Mouse (Mus musculus) liver, embryonic 14.5 days (tissue): ENCODE data around the gene Mrps18c. TPM values are rescaled to one million over a fixed set of nuclear protein-coding genes. Genes with fewer than 3 reads are reported as not detected.

Source experiments
- ATAC-seq: fragments of 200-750 bp; cut with Nextera tagmentation; 2 replicates; pipeline ENCODE4 v1.8.0; 2017; ENCODE audit warnings: moderate number of reproducible peaks, mild to moderate bottlenecking, moderate library complexity; ENCODE audit not compliant: insufficient read depth
- DNase-seq, 3 experiments: peaks; one replicate each; pipeline ENCODE4 v3.0.0-alpha.2; 2012 to 2013; ENCODE audit warnings: low read depth in 3 of 3, low spot score in 3 of 3
- H3K27ac ChIP-seq: fragments of 300-500 bp; sonication (generic); 2 replicates; pipeline ENCODE4 v1.5.1; 2014; ENCODE audit warnings: moderate library complexity, mild to moderate bottlenecking, control low read depth, inconsistent platforms
- H3K27me3 ChIP-seq: fragments of 300-500 bp; sonication (generic); 2 replicates; pipeline ENCODE4 v1.6.1; 2014; ENCODE audit warnings: mild to moderate bottlenecking, low read length, moderate library complexity; ENCODE audit not compliant: control insufficient read depth, insufficient read depth
- H3K36me3 ChIP-seq: fragments of 300-500 bp; sonication (generic); replicated peaks from 2 replicates; pipeline ENCODE4 v1.6.1; 2014; ENCODE audit warnings: low read depth; ENCODE audit not compliant: control insufficient read depth, insufficient read depth
- H3K4me1 ChIP-seq, 2 experiments: fragments of 200-500 bp in 1 of 2; fragments of 300-500 bp in 1 of 2; sonication (generic) in 1 of 2; replicated peaks; 2 replicates each; pipeline ENCODE4 v1.6.1; 2012 to 2014; ENCODE audit warnings: antibody characterized with exemption in 1 of 2, inconsistent platforms in 1 of 2, low read length in 1 of 2; ENCODE audit not compliant: control insufficient read depth in 2 of 2, insufficient read depth in 2 of 2
- H3K4me2 ChIP-seq: fragments of 300-500 bp; sonication (generic); 2 replicates; pipeline ENCODE4 v1.6.1; 2014; ENCODE audit warnings: low read depth, mild to moderate bottlenecking, control low read depth, moderate library complexity
- H3K4me3 ChIP-seq, 2 experiments: fragments of 200-500 bp in 1 of 2; fragments of 300-500 bp in 1 of 2; sonication (generic) in 1 of 2; 2 replicates each; pipeline ENCODE4 v1.5.1; 2012 to 2014; ENCODE audit warnings: low read depth in 2 of 2, low read length in 2 of 2, mild to moderate bottlenecking in 2 of 2, control low read depth in 1 of 2, inconsistent platforms in 1 of 2, moderate library complexity in 1 of 2; ENCODE audit not compliant: insufficient read depth in 1 of 2
- H3K9ac ChIP-seq: fragments of 300-500 bp; sonication (generic); replicated peaks from 2 replicates; pipeline ENCODE4 v1.6.1; 2014; ENCODE audit warnings: mild to moderate bottlenecking, control low read depth, moderate library complexity
- H3K9me3 ChIP-seq: fragments of 300-500 bp; sonication (generic); 2 replicates; pipeline ENCODE4 v1.6.1; 2016; ENCODE audit warnings: low read length, mixed read lengths; ENCODE audit not compliant: control insufficient read depth
- CTCF ChIP-seq: IDR thresholded peaks from 2 replicates; pipeline ENCODE4 v1.5.1; 2016; ENCODE audit warnings: antibody characterized with exemption, low read depth, control low read depth
- EP300 ChIP-seq: IDR thresholded peaks from 2 replicates; pipeline ENCODE4 v1.6.1; 2016; ENCODE audit warnings: antibody characterized with exemption, low read depth
- WGBS: fragments of 180-500 bp; shearing (Covaris S2); extraction: QIAGEN DNeasy Blood & Tissue Kit; methylation state at CpG from one replicate; pipeline ENCODE4 v1.1.7; 2014; ENCODE audit not compliant: insufficient replicate concordance; 5-methylcytosine and 5-hydroxymethylcytosine counted together
- polyA plus RNA-seq, 2 experiments: library from polyadenylated mRNA; depleted of rRNA in 1 of 2; stranded (reverse) in 1 of 2; unstranded in 1 of 2; fragments of >200 nt; fragmentation: Nextera tagmentation in 1 of 2; extraction: Ambion mirVana in 1 of 2; gene quantifications; 2 replicates each; pipeline versions ENCODE4 v1.2.1 to v1.2.3; 2012 to 2014

Gene Mrps18c
- polyA plus RNA-seq (2012; rRNA removed) (27.8 and 49.4 TPM in 2 replicates), polyA plus RNA-seq (2014; fragmentation: Nextera tagmentation; extraction: Ambion mirVana) (164 and 180 TPM in 2 replicates)

GRCm38 (mm10) chr5:100798165-100798860, at the start of gene Mrps18c, which contains the start of gene Helq:
Mrps18c (plus strand) TSS chr5:100798627.
Helq (minus strand) TSS chr5:100798598.
- WGBS, result under 1% methylated on average over 67 of the region's 67 CpGs
- Histone ChIP-seq H3K27ac (peak within 1 kb of the TSS; percentile 58), H3K9me3 (no peaks in the 10 kb centered on the region), H3K36me3 (peaks cover 38% of the 10 kb centered on the region), H3K9ac (peak within 1 kb of the TSS; percentile 86), H3K4me1 (peaks cover 7 to 12% of the 10 kb centered on the region in 2 experiments; a peak in 3 of 4 replicates), H3K27me3 (no peaks in the 10 kb centered on the region), H3K4me3 (peak within 1 kb of the TSS; percentile 81 to 100), H3K4me2 (peak within 1 kb of the TSS; percentile 80)
- TF ChIP-seq CTCF (no peak), EP300 (peak; percentile 44; the same call in 1 of the 2 replicates)
- DNase-seq (peak; percentile 91 to 94 (median 93)), ATAC-seq (peak; percentile 97)

- no peak overlapping the region for H3K9ac ChIP-seq
- DNase-seq (no peak), ATAC-seq (no peak)
- no peaks in the 10 kb centered on the region for H3K4me1 ChIP-seq
- no peaks in the 10 kb centered on the region for H3K9me3 ChIP-seq
- H3K27ac ChIP-seq, result no peak overlapping the region
- H3K4me3 ChIP-seq, result no peak overlapping the region
- 28% methylated on average over 10 of the region's 10 CpGs for WGBS
- no peaks in the 10 kb centered on the region for H3K27me3 ChIP-seq
- no peak for TF ChIP-seq CTCF
- no peak for TF ChIP-seq EP300
- no peak overlapping the region for H3K4me2 ChIP-seq
- no peaks in the 10 kb centered on the region for H3K36me3 ChIP-seq
Measured at GRCm38 (mm10) chr5:100750617-100751255, 47.7 kb upstream of the Mrps18c start.

GRCm38 (mm10) chr5:100751655-100752054, 46.8 kb upstream of the Mrps18c start:
- 63% methylated on average over 4 of the region's 4 CpGs for WGBS
- no peak overlapping the region for H3K9ac ChIP-seq
- TF ChIP-seq CTCF (no peak), EP300 (no peak)
- no peak for DNase-seq
- no peak overlapping the region for H3K4me3 ChIP-seq
- no peak overlapping the region for H3K27ac ChIP-seq
- no peak overlapping the region for H3K4me2 ChIP-seq
- H3K36me3 ChIP-seq, result no peaks in the 10 kb centered on the region
- no peaks in the 10 kb centered on the region for H3K27me3 ChIP-seq
- no peak for ATAC-seq
- H3K4me1 ChIP-seq, result no peaks in the 10 kb centered on the region
- H3K9me3 ChIP-seq, result no peaks in the 10 kb centered on the region

GRCm38 (mm10) chr5:100753407-100753806, 45.0 kb upstream of the Mrps18c start:
- H3K27me3 ChIP-seq, result no peaks in the 10 kb centered on the region
- no peak overlapping the region for H3K27ac ChIP-seq
- H3K4me1 ChIP-seq, result no peaks in the 10 kb centered on the region
- no peak for ATAC-seq
- no peak overlapping the region for H3K4me2 ChIP-seq
- no peak overlapping the region for H3K9ac ChIP-seq
- no peaks in the 10 kb centered on the region for H3K9me3 ChIP-seq
- no peak for DNase-seq
- no peak for TF ChIP-seq EP300
- TF ChIP-seq CTCF, result no peak
- H3K36me3 ChIP-seq, result no peaks in the 10 kb centered on the region
- no peak overlapping the region for H3K4me3 ChIP-seq
- WGBS, result 23% methylated on average over 7 of the region's 7 CpGs

GRCm38 (mm10) chr5:100758121-100758520, 40.3 kb upstream of the Mrps18c start:
- no peak overlapping the region for H3K27ac ChIP-seq
- TF ChIP-seq CTCF, result no peak
- no peak for TF ChIP-seq EP300
- no peak for ATAC-seq
- H3K9me3 ChIP-seq, result no peaks in the 10 kb centered on the region
- H3K9ac ChIP-seq, result no peak overlapping the region
- DNase-seq, result no peak
- peaks cover 9% of the 10 kb centered on the region for H3K36me3 ChIP-seq
- H3K4me3 ChIP-seq, result no peak overlapping the region
- H3K4me1 ChIP-seq, result no peaks in the 10 kb centered on the region
- no peak overlapping the region for H3K4me2 ChIP-seq
- H3K27me3 ChIP-seq, result no peaks in the 10 kb centered on the region
- 81% methylated on average over 5 of the region's 5 CpGs for WGBS
